Mouse (Mus musculus) lung, embryonic 16.5 days (tissue): Measurements from ENCODE around the gene Tbc1d20. TPM values are rescaled to one million over a fixed set of nuclear protein-coding genes. Genes with fewer than 3 reads are reported as not detected.

Experiments
- ATAC-seq: fragments of 200-750 bp; cut with Nextera tagmentation; 2 replicates; pipeline ENCODE4 v1.8.0; 2017; ENCODE audit warnings: low read depth, mild to moderate bottlenecking, moderate library complexity
- H3K27ac ChIP-seq: fragments of 300-500 bp; sonication (generic); 2 replicates; pipeline ENCODE4 v1.5.1; 2014; ENCODE audit warnings: mild to moderate bottlenecking, control low read depth, low read length
- H3K27me3 ChIP-seq: fragments of 300-500 bp; sonication (generic); 2 replicates; pipeline ENCODE4 v1.6.1; 2014; ENCODE audit warnings: low read depth, low read length, mixed read lengths; ENCODE audit not compliant: control insufficient read depth, insufficient read depth
- H3K36me3 ChIP-seq: fragments of 300-500 bp; sonication (generic); 2 replicates; pipeline ENCODE4 v1.6.1; 2014; ENCODE audit warnings: low read length; ENCODE audit not compliant: control insufficient read depth, insufficient read depth
- H3K4me1 ChIP-seq: fragments of 300-500 bp; sonication (generic); replicated peaks from 2 replicates; pipeline ENCODE4 v1.6.1; 2014; ENCODE audit warnings: low read length, mixed read lengths; ENCODE audit not compliant: control insufficient read depth, insufficient read depth
- H3K4me2 ChIP-seq: fragments of 300-500 bp; sonication (generic); 2 replicates; pipeline ENCODE4 v1.6.1; 2014; ENCODE audit warnings: low read depth, low read length, control low read depth
- H3K4me3 ChIP-seq: fragments of 300-500 bp; sonication (generic); 2 replicates; pipeline ENCODE4 v1.5.1; 2014; ENCODE audit warnings: mild to moderate bottlenecking, low read length, control low read depth
- H3K9ac ChIP-seq: fragments of 300-500 bp; sonication (generic); 2 replicates; pipeline ENCODE4 v1.6.1; 2014; ENCODE audit warnings: low read length, control low read depth
- H3K9me3 ChIP-seq: fragments of 300-500 bp; sonication (generic); 2 replicates; pipeline ENCODE4 v1.6.1; 2016; ENCODE audit warnings: low read length; ENCODE audit not compliant: control insufficient read depth
- WGBS: fragments of 180-500 bp; shearing (Covaris S2); extraction: QIAGEN DNeasy Blood & Tissue Kit; methylation state at CpG from one replicate; pipeline ENCODE4 v1.1.7; 2014; 5-methylcytosine and 5-hydroxymethylcytosine counted together
- polyA plus RNA-seq: library from polyadenylated mRNA; unstranded; fragments of >200 nt; fragmentation: Nextera tagmentation; extraction: Ambion mirVana; gene quantifications from 2 replicates; pipeline ENCODE4 v1.2.1, GENCODE M21; 2015

Gene Tbc1d20
- polyA plus RNA-seq, 1 experiment from 2014 or later = 39.2 TPM

GRCm38 (mm10) chr2:152321558-152321957, 27.9 kb downstream of the Tbc1d20 start:
- H3K4me3 ChIP-seq = no peak overlapping the region
- no peak overlapping the region for H3K27ac ChIP-seq
- H3K4me2 ChIP-seq = no peak overlapping the region
- H3K9ac ChIP-seq = no peak overlapping the region
- H3K4me1 ChIP-seq = no peaks in the 10 kb centered on the region
- H3K27me3 ChIP-seq = no peaks in the 10 kb centered on the region
- no peaks in the 10 kb centered on the region for H3K9me3 ChIP-seq
- 83% methylated on average over 5 of the region's 5 CpGs for WGBS
- peaks cover 41% of the 10 kb centered on the region for H3K36me3 ChIP-seq
- ATAC-seq = no peak

DNA sequence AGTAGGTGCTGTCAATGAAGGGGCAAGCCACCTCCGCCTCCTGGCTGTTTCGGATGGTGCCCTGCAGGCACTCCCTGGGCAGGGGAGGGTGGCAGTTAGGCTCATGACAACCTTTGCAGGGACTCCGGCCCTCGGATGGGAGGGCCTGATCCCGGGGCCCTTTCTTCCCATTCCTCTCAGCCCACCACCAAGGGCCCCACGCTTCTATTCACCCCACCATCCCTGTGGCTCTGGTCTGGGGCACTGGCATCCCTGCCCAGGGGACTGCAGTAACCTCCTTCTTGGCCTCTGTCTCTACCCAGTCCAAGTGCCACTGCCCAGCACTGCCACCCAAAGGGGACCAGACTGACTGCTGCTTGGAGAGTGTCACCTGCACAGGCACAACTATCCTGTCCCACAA, 28.6 kb downstream of the Tbc1d20 start:
- Histone ChIP-seq H3K4me3 (no peak overlapping the region), H3K4me1 (no peaks in the 10 kb centered on the region), H3K4me2 (no peak overlapping the region), H3K36me3 (peaks cover 41% of the 10 kb centered on the region), H3K27ac (no peak overlapping the region), H3K9me3 (no peaks in the 10 kb centered on the region), H3K9ac (no peak overlapping the region), H3K27me3 (no peaks in the 10 kb centered on the region)
- ATAC-seq = no peak
- WGBS = 99% methylated on average over 6 of the region's 6 CpGs

GRCm38 (mm10) chr2:152323971-152324370, 30.3 kb downstream of the Tbc1d20 start:
- ATAC-seq = no peak
- Histone ChIP-seq H3K27ac (no peak overlapping the region), H3K4me1 (no peaks in the 10 kb centered on the region), H3K36me3 (peaks cover 36% of the 10 kb centered on the region), H3K9me3 (no peaks in the 10 kb centered on the region), H3K9ac (no peak overlapping the region), H3K27me3 (no peaks in the 10 kb centered on the region), H3K4me3 (no peak overlapping the region), H3K4me2 (no peak overlapping the region)
- WGBS = 91% methylated on average over 14 of the region's 14 CpGs

GRCm38 (mm10) chr2:152324842-152325241, 31.2 kb downstream of the Tbc1d20 start:
- H3K4me3 ChIP-seq = no peak overlapping the region
- ATAC-seq = no peak
- no peak overlapping the region for H3K27ac ChIP-seq
- H3K36me3 ChIP-seq = peaks cover 33% of the 10 kb centered on the region
- no peaks in the 10 kb centered on the region for H3K4me1 ChIP-seq
- WGBS = 81% methylated on average over 3 of the region's 3 CpGs
- no peaks in the 10 kb centered on the region for H3K27me3 ChIP-seq
- no peak overlapping the region for H3K9ac ChIP-seq
- H3K4me2 ChIP-seq = no peak overlapping the region
- H3K9me3 ChIP-seq = no peaks in the 10 kb centered on the region

GRCm38 (mm10) chr2:152326157-152326556, 32.5 kb downstream of the Tbc1d20 start:
- WGBS = 87% methylated on average over 13 of the region's 13 CpGs

DNA sequence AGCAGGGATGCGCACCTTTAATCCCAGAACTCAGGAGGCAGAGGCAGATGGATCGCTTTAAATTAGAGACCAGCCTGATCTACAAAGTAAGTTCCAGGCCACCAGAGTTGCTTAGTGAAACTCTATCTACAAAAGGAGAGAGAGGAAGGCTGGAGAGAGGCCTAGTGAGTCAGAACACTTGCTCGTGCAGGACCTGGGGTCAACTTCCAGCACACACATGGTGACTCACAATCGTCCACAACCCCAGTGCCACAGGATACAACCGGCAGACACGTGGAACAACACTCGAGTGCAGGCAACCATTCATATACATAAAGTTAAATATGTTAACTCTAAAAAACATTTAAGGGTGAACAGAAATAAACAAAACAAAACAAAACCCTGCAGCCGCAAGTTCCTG, 33.0 kb downstream of the Tbc1d20 start:
- H3K36me3 ChIP-seq = peaks cover 30% of the 10 kb centered on the region
- H3K27ac ChIP-seq = no peak overlapping the region
- WGBS = 84% methylated on average over 8 of the region's 8 CpGs
- no peak overlapping the region for H3K4me3 ChIP-seq
- H3K4me1 ChIP-seq = peaks cover 14% of the 10 kb centered on the region; the same call in 1 of the 2 replicates
- no peaks in the 10 kb centered on the region for H3K9me3 ChIP-seq
- H3K27me3 ChIP-seq = no peaks in the 10 kb centered on the region
- no peak overlapping the region for H3K9ac ChIP-seq
- no peak overlapping the region for H3K4me2 ChIP-seq
- ATAC-seq = no peak

More at GRCm38 (mm10) chr2:152326157-152326556, 32.5 kb downstream of the Tbc1d20 start:
- H3K27me3 ChIP-seq = no peaks in the 10 kb centered on the region
- no peak overlapping the region for H3K27ac ChIP-seq
- no peak overlapping the region for H3K9ac ChIP-seq
- H3K36me3 ChIP-seq = peaks cover 30% of the 10 kb centered on the region
- peaks cover 10% of the 10 kb centered on the region; the same call in 1 of the 2 replicates for H3K4me1 ChIP-seq
- ATAC-seq = no peak
- H3K4me3 ChIP-seq = no peak overlapping the region
- no peak overlapping the region for H3K4me2 ChIP-seq
- H3K9me3 ChIP-seq = no peaks in the 10 kb centered on the region

GRCm38 (mm10) chr2:152327980-152328379, 34.4 kb downstream of the Tbc1d20 start:
- Histone ChIP-seq H3K36me3 (peaks cover 28% of the 10 kb centered on the region), H3K9ac (no peak overlapping the region), H3K4me3 (no peak overlapping the region), H3K4me2 (no peak overlapping the region), H3K27me3 (no peaks in the 10 kb centered on the region), H3K9me3 (no peaks in the 10 kb centered on the region), H3K4me1 (peaks cover 14% of the 10 kb centered on the region; the same call in 1 of the 2 replicates), H3K27ac (no peak overlapping the region)
- WGBS = 58% methylated on average over 5 of the region's 5 CpGs
- no peak for ATAC-seq

GRCm38 (mm10) chr2:152330858-152331423, 37.3 kb downstream of the Tbc1d20 start:
- H3K27ac ChIP-seq = no peak overlapping the region

GRCm38 (mm10) chr2:152332101-152332825, 38.6 kb downstream of the Tbc1d20 start, which contains the start of gene Rbck1:
Rbck1 (minus strand) TSS chr2:152332653.
- Histone ChIP-seq H3K4me3 (peak within 1 kb of the TSS; percentile 86), H3K36me3 (peaks cover 3% of the 10 kb centered on the region; the same call in 1 of the 2 replicates), H3K9ac (peak within 1 kb of the TSS; percentile 94), H3K27ac (peak within 1 kb of the TSS; percentile 97), H3K4me2 (peak within 1 kb of the TSS; percentile 77), H3K27me3 (no peaks in the 10 kb centered on the region), H3K9me3 (no peaks in the 10 kb centered on the region), H3K4me1 (peaks cover 15% of the 10 kb centered on the region)
- peak; percentile 95 for ATAC-seq
- WGBS = under 1% methylated on average over 54 of the region's 54 CpGs

More at GRCm38 (mm10) chr2:152330858-152331423, 37.3 kb downstream of the Tbc1d20 start:
- ATAC-seq = no peak
- H3K4me3 ChIP-seq = peak overlapping the region; percentile 86
- peak overlapping the region; percentile 42 for H3K9ac ChIP-seq
- H3K4me2 ChIP-seq = peak overlapping the region; percentile 63
- 47% methylated on average over 7 of the region's 7 CpGs for WGBS
- H3K4me1 ChIP-seq = peaks cover 14% of the 10 kb centered on the region; the same call in 1 of the 2 replicates
- no peaks in the 10 kb centered on the region for H3K27me3 ChIP-seq
- H3K36me3 ChIP-seq = peaks cover 11% of the 10 kb centered on the region
- no peaks in the 10 kb centered on the region for H3K9me3 ChIP-seq
